Mouse (Mus musculus) spleen, postnatal 14 days (tissue): ENCODE results near the gene Pold2.

Experiments
- DNase-seq, 2 experiments: peaks; one replicate each; pipeline ENCODE4 v3.0.0; 2021 to 2022; ENCODE audit warnings: low spot score in 2 of 2

Gene Pold2

DNA sequence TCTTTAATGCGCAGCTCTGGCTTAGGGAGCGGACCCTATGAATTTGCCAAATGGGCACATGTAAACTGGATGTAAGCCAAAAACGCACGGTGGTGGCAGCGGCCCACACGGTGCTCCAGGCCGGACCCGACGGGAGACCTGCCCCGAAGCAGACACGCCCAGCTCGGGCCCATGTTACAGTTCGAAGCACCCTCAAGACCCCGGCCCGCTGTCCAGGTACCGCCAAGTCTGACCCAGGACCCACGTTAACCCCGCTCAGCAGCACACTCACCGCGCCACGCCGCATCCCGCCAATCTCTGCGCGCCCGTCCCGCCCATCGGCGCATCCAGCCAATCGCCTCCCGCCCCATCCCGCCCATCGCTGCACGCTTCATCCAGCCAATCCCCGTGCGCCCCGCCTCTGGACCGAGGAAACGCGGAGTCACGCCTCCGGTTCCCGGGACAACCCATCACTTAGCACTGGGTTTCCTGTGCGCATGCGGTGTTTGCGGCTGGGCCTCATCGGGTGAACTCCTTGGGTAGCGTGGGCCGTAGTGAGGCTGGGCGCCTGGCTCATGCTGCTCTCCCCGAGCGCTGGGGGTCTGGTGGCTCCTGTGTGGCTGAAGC is at the start of gene Pold2:
Gene Pold2 (minus strand): TSS at position 372 of the 606 bp plus-strand sequence.
- DNase-seq = peak; percentile 94 to 95

DNA sequence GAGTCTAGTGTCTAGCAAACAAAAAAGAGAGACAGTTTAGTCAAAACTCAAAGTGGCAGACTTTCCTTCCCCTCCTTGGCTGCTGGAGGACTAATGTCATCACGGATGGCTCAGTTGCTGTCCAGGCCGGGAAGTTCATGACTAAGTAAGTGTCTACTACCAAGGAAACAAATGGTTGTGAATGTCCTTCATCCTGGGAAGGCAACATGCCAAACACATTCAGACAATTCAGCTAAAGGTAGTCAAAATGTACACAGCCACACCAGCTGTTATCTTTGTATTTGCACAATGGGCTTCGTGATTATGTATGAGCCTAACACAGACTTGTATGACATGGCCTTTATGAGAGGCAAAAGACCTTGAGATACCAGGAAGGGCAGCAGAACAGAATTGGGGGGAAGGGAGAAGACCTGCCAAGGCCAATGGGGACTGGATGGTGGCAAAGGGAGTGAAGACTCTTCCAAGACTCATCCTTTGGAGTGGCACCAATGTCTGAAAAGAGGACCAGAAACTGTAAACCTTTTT is 48.7 kb upstream of the Pold2 start:
- no peak for DNase-seq

DNA sequence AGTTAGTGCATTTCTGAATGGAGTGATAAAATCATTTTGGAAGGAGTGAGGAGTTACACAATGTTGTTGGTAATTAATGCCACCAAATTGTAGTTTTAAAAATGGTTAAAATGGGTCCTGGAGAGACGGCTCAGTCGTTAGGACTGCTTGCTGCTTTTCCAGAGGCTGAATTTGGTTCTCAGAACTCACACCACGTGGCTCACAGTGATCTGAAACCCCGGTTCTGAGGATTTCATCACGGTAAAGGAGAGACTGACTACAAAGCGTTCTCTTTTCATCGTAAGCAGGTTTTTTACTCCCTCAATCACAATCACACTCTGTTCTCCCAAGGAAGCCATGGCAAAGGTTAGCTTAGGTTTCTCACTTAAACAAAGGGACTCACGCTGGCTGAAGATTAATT is 46.6 kb upstream of the Pold2 start:
- DNase-seq = no peak

DNA sequence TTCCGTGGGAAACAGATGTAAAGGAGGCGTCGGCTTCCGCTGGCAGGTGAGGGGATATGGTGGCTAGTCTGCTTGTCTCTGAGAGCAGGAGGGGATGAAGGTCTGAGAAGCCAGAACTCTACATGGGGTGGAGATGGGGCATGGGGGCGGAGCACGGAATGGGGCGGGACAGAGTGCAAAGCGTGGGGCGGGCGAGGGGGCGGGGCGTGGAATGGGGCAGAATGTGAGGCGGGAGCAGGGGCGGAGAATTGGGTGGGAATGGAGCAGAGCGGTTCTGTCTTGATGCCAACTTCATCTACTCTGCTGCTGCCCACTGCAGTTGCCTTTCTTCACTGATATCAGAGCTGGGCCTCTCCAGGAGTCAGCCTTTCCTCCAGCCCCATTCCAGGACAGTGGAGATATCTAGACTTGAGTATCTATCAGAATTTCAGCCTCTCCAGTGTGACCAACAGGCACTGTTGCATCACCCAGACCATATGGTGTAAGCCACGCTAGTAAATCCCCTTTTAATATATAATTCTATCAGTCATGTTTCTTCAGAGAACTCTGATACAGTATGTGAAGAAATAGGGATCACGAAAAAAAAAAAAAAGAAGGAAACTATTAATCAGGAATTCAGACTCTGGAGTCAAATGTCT is 42.4 kb upstream of the Pold2 start:
- DNase-seq = no peak

DNA sequence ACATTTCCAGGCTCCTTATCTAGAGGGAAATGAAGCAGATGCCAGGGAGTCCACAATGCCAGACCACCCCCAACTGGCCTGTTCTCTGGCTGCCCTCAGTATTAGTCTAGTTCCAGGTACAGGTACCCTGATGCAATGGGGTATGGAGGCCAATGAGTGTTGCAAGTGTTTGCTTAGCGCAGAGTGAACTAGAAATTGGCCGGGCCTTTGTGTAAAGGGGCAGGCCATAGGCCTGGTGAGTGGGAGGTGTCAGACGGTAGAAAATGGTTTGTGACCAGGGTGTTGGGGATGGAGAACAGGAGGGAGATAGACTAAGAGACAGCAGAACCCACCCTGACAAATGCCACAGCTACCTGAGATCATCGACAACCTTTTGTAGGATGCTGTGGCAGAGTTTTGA is 41.5 kb upstream of the Pold2 start:
- DNase-seq = no peak

DNA sequence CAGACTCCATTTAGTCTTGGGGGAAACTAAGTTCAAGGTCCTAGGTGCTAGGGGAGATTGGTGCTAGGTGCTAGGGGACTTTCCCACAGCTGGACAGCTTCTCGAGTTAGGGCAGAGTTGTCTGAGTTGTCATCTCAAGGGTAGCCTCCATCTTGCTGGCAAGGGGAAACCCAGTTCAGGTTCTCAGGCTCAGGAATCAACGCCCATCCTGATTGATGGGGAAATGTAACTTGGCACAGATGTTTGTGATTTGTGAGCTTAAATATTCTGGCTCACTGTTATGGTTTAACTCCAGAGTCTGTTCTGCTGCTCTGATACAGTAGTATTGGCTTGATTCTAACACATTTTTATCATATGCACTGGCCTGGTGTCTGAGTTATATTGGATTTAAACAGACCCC is 40.0 kb upstream of the Pold2 start:
- DNase-seq = no peak

DNA sequence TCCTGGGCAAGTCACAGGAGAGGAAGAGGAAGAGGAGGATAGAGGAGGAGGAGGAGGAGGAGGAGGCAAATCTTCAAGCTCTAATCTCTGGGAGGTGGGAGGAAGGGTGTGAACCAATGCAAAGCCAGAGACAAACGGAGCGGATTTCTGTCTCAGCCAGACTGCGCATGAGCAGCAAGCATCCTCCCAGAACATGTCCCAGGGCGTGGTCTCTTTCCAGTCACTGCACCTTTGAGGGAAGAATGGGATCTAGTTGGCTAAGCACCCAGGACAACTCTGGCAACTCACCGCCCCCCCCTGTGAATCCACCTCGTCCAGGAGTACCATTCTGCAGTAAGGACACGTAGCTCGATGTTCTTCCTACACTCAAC is 38.1 kb upstream of the Pold2 start:
- DNase-seq = no peak

DNA sequence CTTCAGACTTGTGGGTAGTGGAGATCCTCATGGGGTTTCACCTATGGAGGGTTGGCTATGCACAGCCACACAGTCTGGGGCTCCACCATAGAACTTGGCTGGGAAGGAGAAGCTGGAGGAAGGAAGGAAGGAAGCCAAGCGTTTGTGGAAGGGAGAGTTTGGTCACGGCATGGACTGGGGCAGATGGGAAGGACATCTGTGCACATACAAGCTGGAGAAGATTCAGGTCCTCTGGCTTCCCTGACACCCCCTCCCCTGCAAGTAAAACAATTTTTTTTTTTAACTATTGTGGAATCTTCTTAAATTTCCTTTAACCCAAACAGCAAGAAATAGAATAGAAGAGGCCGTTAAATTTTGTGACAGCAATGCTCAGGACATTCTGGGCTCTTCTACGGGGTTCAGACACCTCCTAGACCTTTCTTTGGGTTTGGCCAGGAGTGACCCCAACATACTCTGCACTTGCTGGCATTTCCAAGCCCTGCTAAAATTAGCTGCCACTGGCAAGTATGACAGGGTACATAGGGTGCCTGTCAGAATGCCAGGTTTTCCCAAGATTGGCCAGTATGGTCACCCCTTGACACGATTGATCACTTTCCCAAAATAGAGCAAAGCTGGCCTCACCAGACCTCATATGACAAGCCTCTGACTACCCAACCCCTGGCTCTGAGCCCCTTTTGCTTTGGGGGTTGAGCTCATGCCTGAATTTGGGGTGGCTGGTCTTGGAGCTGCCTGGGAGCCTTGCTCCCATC is 37.5 kb upstream of the Pold2 start:
- DNase-seq = no peak

DNA sequence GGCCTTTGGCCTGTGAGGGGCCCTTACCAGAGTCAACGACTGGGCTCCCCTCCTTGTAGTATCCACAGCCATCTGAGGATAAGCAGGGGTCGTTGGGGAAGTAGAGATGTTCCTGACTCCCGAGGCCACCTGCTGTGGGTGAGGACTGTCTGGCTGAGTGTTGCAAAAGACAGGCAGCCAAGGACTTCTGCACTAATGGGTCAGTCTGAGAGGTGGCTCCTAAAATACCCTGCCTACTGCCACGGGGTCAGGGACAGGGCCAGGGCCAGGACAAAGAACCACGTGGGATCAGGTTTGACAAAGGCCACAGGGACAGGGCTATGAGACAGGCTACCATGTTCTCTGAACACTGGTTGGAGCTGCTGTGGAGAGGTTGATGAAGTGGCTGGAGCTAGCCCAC is 36.8 kb upstream of the Pold2 start:
- no peak for DNase-seq

DNA sequence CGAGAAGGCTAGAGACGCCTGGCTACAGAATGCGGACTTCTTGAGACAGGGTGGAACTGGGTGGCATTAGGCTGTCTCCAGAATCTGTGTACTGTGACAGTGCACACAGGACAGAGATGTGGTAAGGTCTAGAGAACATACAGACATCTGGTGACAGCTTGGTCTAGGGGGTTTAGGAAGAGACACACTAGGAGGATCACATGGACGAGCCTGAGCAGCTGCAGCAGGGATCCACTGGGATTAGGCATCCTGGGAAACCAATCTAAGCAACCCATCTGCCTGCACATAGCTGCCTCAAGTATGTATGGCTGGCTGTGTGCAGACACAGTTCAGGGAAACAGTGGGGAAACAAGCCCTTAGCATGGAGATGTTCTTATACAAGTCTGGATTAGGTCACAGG is 35.8 kb upstream of the Pold2 start:
- DNase-seq = no peak

DNA sequence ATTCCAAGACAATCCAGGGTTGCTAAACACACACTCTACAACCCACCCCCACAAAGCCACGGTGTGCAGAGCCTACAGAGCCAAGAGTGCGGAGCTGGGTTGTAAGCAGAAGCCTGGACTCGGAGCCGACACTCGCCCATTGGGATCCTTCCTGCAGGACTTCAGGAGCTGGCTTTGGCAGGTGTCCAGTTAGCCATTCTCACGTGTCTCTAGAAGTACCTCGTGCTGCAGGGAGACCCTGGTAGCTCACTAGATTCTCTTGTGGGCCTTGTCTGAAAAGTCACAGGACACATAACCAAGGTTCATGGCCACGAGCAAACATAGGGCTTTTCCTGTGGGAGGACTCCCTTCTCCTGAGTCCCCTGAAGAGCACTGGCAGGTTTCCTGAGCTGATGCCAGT is 35.2 kb upstream of the Pold2 start:
- no peak for DNase-seq

DNA sequence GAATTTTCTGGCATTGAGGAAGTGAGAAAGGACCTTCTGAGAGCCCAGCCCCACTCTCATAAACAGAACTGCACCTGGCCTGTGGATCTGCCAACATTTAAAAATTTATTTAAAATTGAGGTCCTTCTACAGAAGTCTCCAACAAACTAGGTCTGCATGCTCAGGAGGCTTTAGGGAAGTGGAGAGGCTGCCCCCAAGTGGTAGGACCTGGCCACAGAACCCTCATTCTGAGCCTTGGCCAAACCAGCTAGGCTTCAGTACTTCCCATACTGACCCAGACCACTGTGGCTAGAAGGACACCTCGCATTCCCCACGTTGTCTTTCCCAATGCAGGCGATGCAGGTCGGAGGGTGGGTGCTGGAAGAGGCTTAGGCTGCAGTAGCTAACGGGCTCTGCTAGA is 34.5 kb upstream of the Pold2 start:
- peak in 1 of 2 experiments; percentile 42 for DNase-seq

DNA sequence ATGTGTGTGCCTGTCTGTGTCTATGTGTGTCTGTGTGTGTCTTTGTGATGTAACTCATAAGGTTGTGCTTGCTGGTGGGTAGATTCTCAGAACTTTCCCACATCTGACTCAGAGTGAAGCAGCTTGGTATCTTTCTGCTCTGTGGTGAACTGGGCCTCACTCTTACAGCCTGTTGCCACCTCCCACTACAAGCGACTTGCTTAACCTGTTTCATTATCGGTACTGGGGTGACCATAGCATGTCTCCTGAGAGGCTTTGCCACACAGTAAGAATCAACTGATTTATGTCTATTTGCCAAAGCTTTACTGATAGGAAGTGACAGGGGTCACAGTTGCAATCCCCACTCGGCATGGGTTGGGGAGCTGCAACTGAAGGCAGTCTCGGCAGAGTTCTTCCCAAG is 30.6 kb upstream of the Pold2 start:
- no peak for DNase-seq

DNA sequence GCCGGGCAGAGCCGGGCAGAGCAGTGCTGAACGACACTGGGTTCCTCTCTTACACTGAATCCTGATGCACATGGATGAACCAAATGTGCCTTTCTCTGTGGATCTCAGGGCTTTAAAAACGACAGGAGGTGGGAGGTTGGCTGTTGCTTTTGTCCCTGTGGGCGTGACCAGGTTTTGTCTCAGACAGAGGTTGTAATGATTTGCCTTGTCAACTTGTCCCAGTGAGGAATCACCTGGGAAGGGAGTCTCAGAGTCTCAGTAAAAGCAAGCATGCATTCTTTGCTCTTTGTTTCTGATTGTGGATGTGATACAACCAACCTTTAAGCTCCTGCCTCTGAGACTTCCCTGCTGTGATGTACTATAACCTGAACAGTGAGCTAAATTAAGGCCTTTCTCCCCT is 29.0 kb upstream of the Pold2 start:
- no peak for DNase-seq

DNA sequence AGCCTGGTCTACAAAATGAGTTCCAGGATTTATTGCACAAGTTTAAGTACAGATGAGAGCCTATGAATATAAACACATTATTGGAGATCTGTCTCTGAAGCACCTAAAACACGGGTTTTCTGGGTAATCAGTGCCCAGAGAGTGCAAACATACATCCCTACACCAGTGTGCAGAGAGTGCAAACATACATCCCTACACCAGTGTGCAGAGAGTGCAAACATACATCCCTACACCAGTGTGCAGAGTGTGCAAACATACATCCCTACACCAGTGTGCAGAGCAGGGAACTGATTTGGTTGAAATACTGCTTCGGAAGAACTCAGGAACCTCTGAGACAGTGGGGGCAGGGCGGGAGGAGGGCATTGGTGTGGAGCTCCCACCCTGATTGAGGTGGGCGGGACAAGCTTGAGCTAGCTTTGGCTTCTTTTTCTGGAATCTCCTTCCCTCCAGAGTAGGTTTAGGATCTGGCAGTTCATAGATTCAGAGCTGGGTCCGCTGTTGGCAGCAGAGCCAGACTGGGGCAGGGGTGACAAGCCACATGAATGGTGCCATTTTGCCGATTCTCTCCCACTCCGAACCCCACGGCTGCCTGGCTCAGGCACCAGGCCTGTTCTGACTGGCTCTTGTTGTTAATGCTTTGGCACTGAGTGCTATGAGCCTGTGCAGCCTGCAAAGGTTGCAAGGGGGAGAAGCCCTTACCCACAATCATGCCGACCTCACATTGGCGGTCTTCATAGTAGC is 27.9 kb upstream of the Pold2 start:
- no peak for DNase-seq

DNA sequence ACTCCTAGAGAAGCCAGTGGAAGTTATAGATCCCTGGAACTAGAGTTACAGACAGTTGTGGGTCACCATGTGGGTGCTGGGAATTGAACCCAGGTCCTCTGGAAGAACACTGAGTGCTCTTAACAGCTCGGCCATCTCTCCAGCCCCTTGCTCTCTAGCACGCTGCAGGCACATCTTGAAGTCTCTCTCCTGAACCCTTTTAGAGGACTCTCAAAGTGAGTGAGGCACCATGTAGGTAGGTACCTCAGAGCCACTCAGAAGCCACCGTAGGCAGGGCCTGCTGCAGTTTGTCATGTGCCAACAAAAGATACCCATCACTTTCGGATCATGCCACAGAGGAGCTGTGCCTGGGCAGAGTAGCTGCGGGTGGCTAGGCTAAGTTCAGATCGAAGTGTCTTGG is 26.8 kb upstream of the Pold2 start:
- no peak for DNase-seq

DNA sequence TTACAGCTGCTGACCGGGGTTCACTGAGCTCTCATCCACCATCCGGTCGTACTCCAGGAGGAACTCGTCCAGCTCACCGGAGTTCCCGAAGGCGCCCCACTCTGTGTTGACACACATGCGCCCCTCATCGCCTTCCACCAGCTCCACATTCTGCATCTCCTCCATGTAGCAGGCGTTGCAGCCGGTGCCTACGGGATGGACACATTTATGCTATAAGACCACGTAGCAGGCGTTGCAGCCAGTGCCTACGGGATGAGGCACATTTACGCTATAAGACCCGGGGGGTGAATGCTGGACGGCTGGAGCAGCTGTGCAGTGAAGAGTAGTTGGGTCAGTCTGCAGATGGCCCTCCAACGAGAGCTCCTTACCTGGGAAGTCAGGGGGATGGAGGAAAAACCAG is 26.3 kb upstream of the Pold2 start:
- no peak for DNase-seq

DNA sequence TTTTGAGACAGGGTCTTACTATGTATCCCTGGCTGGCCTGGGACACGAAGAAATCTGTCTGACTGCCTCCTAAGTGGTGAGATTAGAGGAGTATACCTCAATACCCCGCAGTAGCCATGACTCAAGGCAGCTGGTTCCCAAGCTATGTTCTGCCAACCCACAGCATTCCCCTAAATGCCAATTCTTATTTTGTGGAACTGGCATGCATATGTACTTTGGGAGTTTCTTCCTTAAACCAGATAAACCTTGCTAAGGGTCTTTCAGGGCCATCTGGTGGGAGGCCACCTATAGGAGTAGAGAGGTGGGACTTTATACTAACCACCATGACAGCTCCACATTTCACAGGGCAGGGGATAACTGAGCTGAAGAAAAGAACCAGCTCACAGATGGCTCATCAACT is 25.8 kb upstream of the Pold2 start:
- no peak for DNase-seq

DNA sequence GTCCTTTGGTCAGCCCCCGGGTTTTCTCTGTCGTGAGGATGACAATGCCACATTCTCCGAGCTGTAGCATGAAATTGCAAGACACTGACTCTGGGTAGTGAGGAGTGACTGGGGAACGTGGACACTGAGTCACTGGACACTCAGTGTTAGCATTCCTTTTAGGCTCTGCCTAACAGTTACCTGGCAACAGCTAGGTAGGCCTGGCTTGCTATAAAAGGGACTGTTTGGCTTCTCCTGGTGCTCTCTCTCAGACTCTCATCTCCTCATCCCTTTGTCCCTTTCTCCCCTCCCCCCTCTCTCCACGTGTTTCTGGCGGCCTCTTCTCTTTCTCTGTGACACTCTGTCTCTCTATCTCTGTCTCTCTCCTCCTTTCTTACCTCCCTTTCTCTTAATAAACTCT is 24.3 kb upstream of the Pold2 start:
- no peak for DNase-seq

DNA sequence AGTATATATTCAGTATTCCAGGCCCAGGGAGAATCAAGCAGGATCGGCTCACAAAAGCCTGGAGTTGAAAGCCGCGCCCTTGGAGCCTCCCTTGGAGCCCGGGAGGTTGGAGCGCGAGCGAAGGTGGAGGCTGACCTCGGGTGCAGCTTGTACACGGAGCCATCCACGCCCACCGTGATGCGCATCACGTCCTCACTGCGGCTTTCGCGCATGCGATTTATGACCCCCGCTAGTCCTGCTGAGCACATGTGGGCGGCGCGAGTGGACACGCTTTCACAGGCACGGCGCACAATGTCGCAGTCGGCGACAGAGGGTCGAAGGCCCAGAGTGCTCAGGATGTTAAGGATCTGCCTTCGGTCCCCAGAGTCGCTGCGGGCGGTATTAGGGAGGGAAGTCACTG is 23.9 kb upstream of the Pold2 start:
- no peak for DNase-seq

DNA sequence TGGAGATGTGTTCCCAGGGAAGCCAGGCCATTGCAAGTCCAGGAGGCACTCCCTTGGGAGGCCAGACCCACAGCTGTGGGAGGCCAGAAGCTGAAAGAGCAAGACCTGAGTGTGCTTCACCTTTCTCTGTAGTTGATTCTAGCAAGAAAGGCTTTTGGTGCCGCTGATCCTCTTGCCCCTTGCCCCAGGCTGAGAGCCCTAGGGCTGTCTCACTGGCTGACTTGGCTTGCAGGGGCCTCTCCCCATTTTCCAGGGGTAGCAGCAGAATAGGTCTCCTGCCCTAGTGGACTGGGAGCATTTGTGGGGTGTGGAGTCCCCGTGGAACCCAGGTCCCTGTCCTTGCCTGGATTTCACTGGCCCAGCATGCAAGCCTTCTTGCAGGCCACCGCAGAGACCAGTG is 23.2 kb upstream of the Pold2 start:
- DNase-seq = no peak

DNA sequence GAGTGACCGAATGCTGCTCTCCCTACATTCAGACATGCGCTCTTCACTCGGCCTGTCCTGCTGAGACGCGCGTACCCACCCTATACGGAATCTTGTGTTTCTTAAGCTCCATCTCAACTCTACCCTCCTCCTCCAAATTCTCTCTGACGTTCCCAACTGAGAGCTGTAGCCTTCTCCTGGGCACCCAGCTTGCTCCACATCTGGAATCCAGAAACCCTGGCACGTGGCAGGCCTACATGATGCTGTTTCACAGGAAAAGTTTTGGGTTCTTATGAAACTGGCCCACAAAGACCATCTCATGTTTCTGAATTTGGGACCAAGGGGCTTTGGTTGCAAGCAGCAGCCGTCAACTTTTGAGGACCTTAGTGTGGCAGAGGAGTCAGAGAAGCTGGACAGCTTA is 21.2 kb upstream of the Pold2 start:
- DNase-seq = no peak

DNA sequence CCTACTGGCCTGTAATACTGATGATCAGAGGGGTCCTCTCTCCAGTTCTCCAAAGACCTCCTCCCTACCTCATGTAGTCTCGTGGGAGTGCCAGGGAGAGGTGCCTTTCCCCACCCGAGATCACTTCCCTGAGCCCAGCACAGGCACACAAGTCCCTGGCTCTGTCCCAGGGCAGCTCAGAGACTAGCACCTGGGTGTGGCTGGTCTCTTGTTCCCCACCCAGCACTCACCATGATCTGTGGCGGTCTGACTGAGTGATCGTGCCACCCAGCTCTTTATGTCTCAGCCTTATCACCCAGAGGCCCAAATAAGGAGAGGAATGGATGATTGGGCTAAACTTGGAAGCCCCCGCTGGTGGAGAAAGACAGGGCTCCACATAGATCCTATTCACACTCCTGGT is 20.4 kb upstream of the Pold2 start, which contains the start of gene Myl7:
Gene Myl7 (minus strand): TSS at position 252 of the 400 bp plus-strand sequence.
- no peak for DNase-seq
